Mouse (Mus musculus): Measurements from ENCODE around the gene Nip7.
A peak's percentile ranks its signal among the peaks of the same experiment; 100 is the strongest.
"Not testable (repeated sequence)": the region's sequence is repeated elsewhere in the genome, so short reads cannot be mapped to it uniquely, and the experiment has no call there.

The Nip7 gene

GRCm38 (mm10) chr8:107056076-107056972, at the start of gene Nip7, which contains the start of gene Cog8:
Nip7 (plus strand) TSS chr8:107056877.
Cog8 (minus strand) TSS chr8:107056689.
- DNase-seq (ENCODE audit: low read depth, low spot score) = peak; percentile 86

- DNase-seq (ENCODE audit: low read depth, low spot score) = no peak
These were observed 48.9 kb upstream of the Nip7 start for GRCm38 (mm10) chr8:107007795-107008194.

GRCm38 (mm10) chr8:107012666-107013065, 44.0 kb upstream of the Nip7 start:
- DNase-seq (ENCODE audit: low read depth, low spot score) = no peak

- no peak for DNase-seq (ENCODE audit: low read depth, low spot score)
These were observed 41.8 kb upstream of the Nip7 start for GRCm38 (mm10) chr8:107014915-107015314.

GRCm38 (mm10) chr8:107023479-107023878, 33.2 kb upstream of the Nip7 start:
- no peak for DNase-seq (ENCODE audit: low read depth, low spot score)

GRCm38 (mm10) chr8:107029310-107029709, 27.4 kb upstream of the Nip7 start:
- no peak for DNase-seq (ENCODE audit: low read depth, low spot score)

GRCm38 (mm10) chr8:107030058-107030457, 26.6 kb upstream of the Nip7 start:
- DNase-seq (ENCODE audit: low read depth, low spot score) = no peak

GRCm38 (mm10) chr8:107030650-107031576, 25.8 kb upstream of the Nip7 start, which contains the start of gene Vps4a:
Vps4a (plus strand) TSS chr8:107031222.
- DNase-seq (ENCODE audit: low read depth, low spot score) = peak; percentile 89

- peak; percentile 24 for DNase-seq (ENCODE audit: low read depth, low spot score)
These were observed 25.0 kb upstream of the Nip7 start for GRCm38 (mm10) chr8:107031577-107032090.

GRCm38 (mm10) chr8:107033609-107034008, 23.1 kb upstream of the Nip7 start:
- DNase-seq (ENCODE audit: low read depth, low spot score) = not testable (repeated sequence)

- no peak for DNase-seq (ENCODE audit: low read depth, low spot score)
These were observed 21.0 kb upstream of the Nip7 start for GRCm38 (mm10) chr8:107035641-107036040.

- DNase-seq (ENCODE audit: low read depth, low spot score) = no peak
These were observed 20.1 kb upstream of the Nip7 start for GRCm38 (mm10) chr8:107036626-107037025.

- DNase-seq (ENCODE audit: low read depth, low spot score) = no peak
These were observed 16.0 kb upstream of the Nip7 start for GRCm38 (mm10) chr8:107040632-107041031.

GRCm38 (mm10) chr8:107045478-107045877, 11.2 kb upstream of the Nip7 start:
- no peak for DNase-seq (ENCODE audit: low read depth, low spot score)

- no peak for DNase-seq (ENCODE audit: low read depth, low spot score)
These were observed 9.7 kb upstream of the Nip7 start for GRCm38 (mm10) chr8:107046976-107047375.

GRCm38 (mm10) chr8:107048061-107048941, 8.4 kb upstream of the Nip7 start, which contains the start of gene Pdf:
Pdf (minus strand) TSS chr8:107048614.
- DNase-seq (ENCODE audit: low read depth, low spot score) = no peak

- DNase-seq (ENCODE audit: low read depth, low spot score) = no peak
These were observed 7.2 kb upstream of the Nip7 start for GRCm38 (mm10) chr8:107049480-107049879.

- DNase-seq (ENCODE audit: low read depth, low spot score) = no peak
These were observed 4.6 kb upstream of the Nip7 start for GRCm38 (mm10) chr8:107052046-107052445.

- DNase-seq (ENCODE audit: low read depth, low spot score) = no peak
These were observed 294 bp downstream of the Nip7 start for GRCm38 (mm10) chr8:107056973-107057369.

GRCm38 (mm10) chr8:107062613-107063012, 5.9 kb downstream of the Nip7 start:
- DNase-seq (ENCODE audit: low read depth, low spot score) = no peak

All from c-Kit-negative CD71-positive TER-119-positive erythroid progenitor cells, embryonic 14.5 days (primary cell).